Mouse (Mus musculus): ENCODE results near the gene Slc25a47.

- TF ChIP-seq MAX (IDR thresholded peaks at IDR 0.05): peak; percentile 52
- TF ChIP-seq CTCF (IDR thresholded peaks at IDR 0.05; ENCODE audit: control insufficient read depth, insufficient read depth, insufficient read length): no peak
- TF ChIP-seq CEBPB (IDR thresholded peaks at IDR 0.05; ENCODE audit: low read depth): no peak
- TF ChIP-seq FOSL1 (IDR thresholded peaks at IDR 0.05; ENCODE audit: insufficient read depth, low read length, poor library complexity, severe bottlenecking): no peak
- TF ChIP-seq USF1 (IDR thresholded peaks at IDR 0.05; ENCODE audit: low read depth): no peak
- no peak for TF ChIP-seq MYOD1 (IDR thresholded peaks at IDR 0.05; ENCODE audit: control insufficient read depth, insufficient read length, low read depth)
- no peak for TF ChIP-seq MYOG (IDR thresholded peaks at IDR 0.05; ENCODE audit: control insufficient read depth, extremely low read depth, insufficient read length)
Measured at GRCm38 (mm10) chr12:108893715-108894431, 58.0 kb downstream of the Slc25a47 start, which contains the start of gene Wars.

Measured in C2C12 (cell line).